Mouse (Mus musculus) heart, postnatal 0 days (tissue): ENCODE measurements around the gene Arx.

Experiments used
- CTCF ChIP-seq: IDR thresholded peaks from 2 replicates; pipeline ENCODE4 v1.5.1; 2016; ENCODE audit warnings: antibody characterized with exemption, control low read depth, low read depth
- EP300 ChIP-seq: IDR thresholded peaks from 2 replicates; pipeline ENCODE4 v1.6.1; 2016; ENCODE audit warnings: antibody characterized with exemption, low read depth

DNA sequence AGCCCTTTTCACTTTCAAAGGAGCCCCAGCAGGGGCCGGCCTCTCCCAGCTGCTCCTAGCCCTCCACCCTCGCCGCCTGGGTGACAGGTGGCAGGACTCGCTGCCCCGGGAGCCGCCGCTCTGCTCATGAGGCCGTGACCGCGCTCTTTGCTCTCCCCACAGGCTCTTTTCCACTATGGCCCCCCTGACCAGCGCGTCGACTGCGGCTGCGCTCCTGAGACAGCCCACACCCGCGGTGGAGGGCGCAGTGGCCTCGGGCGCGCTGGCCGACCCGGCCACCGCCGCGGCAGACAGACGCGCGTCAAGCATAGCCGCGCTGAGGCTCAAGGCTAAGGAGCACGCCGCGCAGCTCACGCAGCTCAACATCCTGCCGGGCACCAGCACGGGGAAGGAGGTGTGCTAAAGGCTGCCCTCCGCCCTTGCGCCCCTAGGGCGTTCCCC lies 10.8 kb downstream of the Arx start:
- TF ChIP-seq CTCF (no peak), EP300 (no peak)
